Mouse (Mus musculus) brown adipose tissue, adult 24 weeks (tissue): ENCODE results near the gene Mta2. TPM values are rescaled to one million over a fixed set of nuclear protein-coding genes. Genes with fewer than 3 reads are reported as not detected.

Source experiments
- H3K27ac ChIP-seq: fragments of 200-500 bp; replicated peaks from 2 replicates; pipeline ENCODE4 v1.5.1; 2012; ENCODE audit warnings: low read depth, mild to moderate bottlenecking, low read length
- H3K4me1 ChIP-seq: fragments of 200-500 bp; 2 replicates; pipeline ENCODE4 v1.6.1; 2012; ENCODE audit warnings: low read length, mixed read lengths; ENCODE audit not compliant: control insufficient read depth, insufficient read depth, insufficient read length
- H3K4me3 ChIP-seq: fragments of 200-500 bp; 2 replicates; pipeline ENCODE4 v1.5.1; 2012; ENCODE audit warnings: low read depth, mild to moderate bottlenecking, low read length, moderate library complexity; ENCODE audit not compliant: insufficient read depth
- polyA plus RNA-seq: library from polyadenylated mRNA; stranded (reverse); fragments of >200 nt; gene quantifications from 2 replicates; pipeline ENCODE4 v1.2.4, GENCODE M21; 2012; ENCODE audit not compliant: missing spikeins, insufficient read depth, insufficient read length

The Mta2 gene
- polyA plus RNA-seq, 1 experiment, result 28.2 TPM

GRCm38 (mm10) chr19:8920073-8920736, 21.5 kb upstream of the Mta2 start, which contains the start of gene B3gat3:
TSS of gene B3gat3 (plus strand) at chr19:8920374.
- Histone ChIP-seq H3K27ac (peak within 1 kb of the TSS; percentile 96), H3K4me1 (peaks cover 5% of the 10 kb centered on the region), H3K4me3 (peak within 1 kb of the TSS; percentile 75)

GRCm38 (mm10) chr19:8920836-8921291, 20.8 kb upstream of the Mta2 start:
- peak overlapping the region; percentile 85 for H3K27ac ChIP-seq
- H3K4me1 ChIP-seq, result peaks cover 5% of the 10 kb centered on the region
- peak overlapping the region; percentile 75 for H3K4me3 ChIP-seq

- Histone ChIP-seq H3K4me1 (peaks cover 5% of the 10 kb centered on the region), H3K4me3 (0 out of 2 replicates have a peak overlapping the region, but pooled peaks have one; percentile 0), H3K27ac (no peak overlapping the region)
Measured at GRCm38 (mm10) chr19:8921741-8922140, 19.9 kb upstream of the Mta2 start.

- peaks cover under 1% of the 10 kb centered on the region for H3K4me1 ChIP-seq
- no peak overlapping the region for H3K27ac ChIP-seq
- H3K4me3 ChIP-seq, result no peak overlapping the region
Measured at GRCm38 (mm10) chr19:8926766-8927165, 14.9 kb upstream of the Mta2 start.

GRCm38 (mm10) chr19:8927891-8928525, 13.7 kb upstream of the Mta2 start:
- no peaks in the 10 kb centered on the region for H3K4me1 ChIP-seq
- no peak overlapping the region for H3K27ac ChIP-seq

GRCm38 (mm10) chr19:8928689-8929223, 12.9 kb upstream of the Mta2 start:
- Histone ChIP-seq H3K27ac (peak overlapping the region; percentile 25; the same call in 1 of the 2 replicates), H3K4me3 (peak overlapping the region; percentile 92), H3K4me1 (no peaks in the 10 kb centered on the region)

More at GRCm38 (mm10) chr19:8927891-8928525, 13.7 kb upstream of the Mta2 start:
- no peak overlapping the region for H3K4me3 ChIP-seq

GRCm38 (mm10) chr19:8929224-8930088, 12.2 kb upstream of the Mta2 start, which contains the start of the genes Rom1 and Eml3:
TSS of gene Rom1 (minus strand) at chr19:8929356.
TSS of gene Eml3 (plus strand) at chr19:8929552.
- H3K27ac ChIP-seq, result peak within 1 kb of the TSS; percentile 70
- no peaks in the 10 kb centered on the region for H3K4me1 ChIP-seq

GRCm38 (mm10) chr19:8930117-8930516, 11.6 kb upstream of the Mta2 start:
- Histone ChIP-seq H3K27ac (peak overlapping the region; percentile 70), H3K4me1 (no peaks in the 10 kb centered on the region)

More at GRCm38 (mm10) chr19:8929224-8930088, 12.2 kb upstream of the Mta2 start, which contains the start of the genes Rom1 and Eml3:
- H3K4me3 ChIP-seq, result peak within 1 kb of the TSS; percentile 92

GRCm38 (mm10) chr19:8930771-8931170, 10.9 kb upstream of the Mta2 start:
- Histone ChIP-seq H3K4me1 (no peaks in the 10 kb centered on the region), H3K27ac (no peak overlapping the region), H3K4me3 (0 out of 2 replicates have a peak overlapping the region, but pooled peaks have one; percentile 92)

More at GRCm38 (mm10) chr19:8930117-8930516, 11.6 kb upstream of the Mta2 start:
- peak overlapping the region; percentile 92 for H3K4me3 ChIP-seq

- Histone ChIP-seq H3K4me1 (no peaks in the 10 kb centered on the region), H3K4me3 (no peak overlapping the region), H3K27ac (no peak overlapping the region)
Measured at GRCm38 (mm10) chr19:8936736-8937135, 4.9 kb upstream of the Mta2 start.

- Histone ChIP-seq H3K4me3 (peak overlapping the region; percentile 86; the same call in 1 of the 2 replicates), H3K4me1 (0 out of 2 replicates have a peak, but pooled peaks cover 2% of the 10 kb centered on the region), H3K27ac (no peak overlapping the region; the same call in 1 of the 2 replicates)
Measured at GRCm38 (mm10) chr19:8940526-8941133, 1.0 kb upstream of the Mta2 start.

GRCm38 (mm10) chr19:8941136-8941514, 550 bp upstream of the Mta2 start:
- Histone ChIP-seq H3K27ac (no peak overlapping the region; the same call in 1 of the 2 replicates), H3K4me3 (peak overlapping the region; percentile 86), H3K4me1 (0 out of 2 replicates have a peak, but pooled peaks cover 2% of the 10 kb centered on the region)

- peak overlapping the region; percentile 89 for H3K27ac ChIP-seq
- peak overlapping the region; percentile 86 for H3K4me3 ChIP-seq
- 0 out of 2 replicates have a peak, but pooled peaks cover 2% of the 10 kb centered on the region for H3K4me1 ChIP-seq
Measured at GRCm38 (mm10) chr19:8942276-8942964, 745 bp downstream of the Mta2 start.
